9 mouse cellular contexts compared by ENCODE assay signal in the genomic region with DNA sequence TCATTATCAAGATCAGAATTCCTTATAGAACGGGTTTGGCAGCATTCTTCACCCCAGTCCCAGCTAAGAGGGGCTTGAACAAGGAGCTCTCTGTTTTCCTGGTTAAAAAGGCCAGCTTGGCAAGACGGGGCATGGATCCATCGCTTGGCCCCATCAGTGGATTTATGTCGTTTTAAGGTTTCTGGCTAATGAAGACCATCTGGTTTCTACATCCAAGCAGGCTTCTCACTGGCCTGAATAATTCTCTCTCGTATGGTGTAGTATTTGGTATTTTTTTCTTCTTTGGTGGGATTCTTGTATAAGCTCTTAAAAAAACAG. TPM values are rescaled to one million over a fixed set of nuclear protein-coding genes. Genes with fewer than 3 reads are reported as not detected.
A peak's percentile ranks its signal among the peaks of the same experiment; 100 is the strongest.
DNase-seq lines count a peak whose midpoint lies in the region; ATAC-seq lines count a peak whose summit lies in the region.
"Had no signal": no experiment of that assay in that cellular context is flagged by ENCODE, and none has a peak within 500 bp of the region (broad histone marks: within the 10 kb centered on the region; RNA-seq: fewer than 3 reads in every experiment).

No protein-coding gene starts in this region.

- H3K4me2 ChIP-seq in heart, embryonic 12.5 days = no peak overlapping the region
- no peak overlapping the region for H3K4me2 ChIP-seq in midbrain, embryonic 16.5 days (ENCODE audit: low read length)
- H3K4me2 ChIP-seq in hindbrain, embryonic 12.5 days (replicated peaks) = no peak overlapping the region
- no peak overlapping the region for H3K4me2 ChIP-seq in stomach, embryonic 16.5 days (ENCODE audit: low read depth, low read length)

- H3K27me3 ChIP-seq in heart, embryonic 12.5 days (replicated peaks) = no peaks in the 10 kb centered on the region
- no peaks in the 10 kb centered on the region for H3K27me3 ChIP-seq in midbrain, embryonic 16.5 days (ENCODE audit: control insufficient read depth, insufficient read depth, low read depth, low read length)
- H3K27me3 ChIP-seq in midbrain, embryonic 10.5 days (ENCODE audit: low read depth, poor library complexity, severe bottlenecking) = no peaks in the 10 kb centered on the region
- no peaks in the 10 kb centered on the region for H3K27me3 ChIP-seq in hindbrain, embryonic 12.5 days
- H3K27me3 ChIP-seq in stomach, embryonic 16.5 days (ENCODE audit: control insufficient read depth, insufficient read depth, low read length) = no peaks in the 10 kb centered on the region

- H3K36me3 ChIP-seq in heart, embryonic 12.5 days = 0 out of 2 replicates have a peak, but pooled peaks cover 10% of the 10 kb centered on the region
- no peaks in the 10 kb centered on the region for H3K36me3 ChIP-seq in midbrain, embryonic 16.5 days (ENCODE audit: control insufficient read depth, insufficient read depth, low read length)
- peaks cover 6% of the 10 kb centered on the region for H3K36me3 ChIP-seq in midbrain, embryonic 10.5 days
- peaks cover 5% of the 10 kb centered on the region; the same call in 1 of the 2 replicates for H3K36me3 ChIP-seq in hindbrain, embryonic 12.5 days
- H3K36me3 ChIP-seq in stomach, embryonic 16.5 days (ENCODE audit: control insufficient read depth, insufficient read depth, low read length) = no peaks in the 10 kb centered on the region

- peak overlapping the region; percentile 9; the same call in 1 of the 2 replicates for H3K27ac ChIP-seq in heart, embryonic 12.5 days (ENCODE audit: poor library complexity, severe bottlenecking)
- no peak overlapping the region; the same call in 1 of the 2 replicates for H3K27ac ChIP-seq in midbrain, embryonic 16.5 days (ENCODE audit: low read length)
- H3K27ac ChIP-seq in midbrain, embryonic 10.5 days (replicated peaks) = no peak overlapping the region
- peak overlapping the region; percentile 66 for H3K27ac ChIP-seq in hindbrain, embryonic 12.5 days
- peak overlapping the region; percentile 79 for H3K27ac ChIP-seq in stomach, embryonic 16.5 days (ENCODE audit: low read length)

- H3K9me3 ChIP-seq in heart, embryonic 12.5 days (replicated peaks) = no peaks in the 10 kb centered on the region; the same call in 1 of the 2 replicates
- H3K9me3 ChIP-seq in midbrain, embryonic 16.5 days (replicated peaks; ENCODE audit: control insufficient read depth, low read length, poor library complexity, severe bottlenecking) = no peaks in the 10 kb centered on the region
- 0 out of 2 replicates have a peak, but pooled peaks cover 4% of the 10 kb centered on the region for H3K9me3 ChIP-seq in midbrain, embryonic 10.5 days (replicated peaks)
- H3K9me3 ChIP-seq in hindbrain, embryonic 12.5 days (replicated peaks) = no peaks in the 10 kb centered on the region
- H3K9me3 ChIP-seq in stomach, embryonic 16.5 days (replicated peaks; ENCODE audit: control insufficient read depth, low read length) = no peaks in the 10 kb centered on the region

- peaks cover 52% of the 10 kb centered on the region for H3K4me1 ChIP-seq in heart, embryonic 12.5 days (replicated peaks)
- peaks cover 7% of the 10 kb centered on the region; the same call in 1 of the 2 replicates for H3K4me1 ChIP-seq in midbrain, embryonic 16.5 days (ENCODE audit: control insufficient read depth, insufficient read depth, low read length)
- peaks cover 6% of the 10 kb centered on the region for H3K4me1 ChIP-seq in midbrain, embryonic 10.5 days
- H3K4me1 ChIP-seq in hindbrain, embryonic 12.5 days = peaks cover 18% of the 10 kb centered on the region; the same call in 1 of the 2 replicates
- H3K4me1 ChIP-seq in stomach, embryonic 16.5 days (ENCODE audit: control insufficient read depth, insufficient read depth, low read length) = peaks cover 28% of the 10 kb centered on the region

- DNase-seq in heart, adult 9 months (ENCODE audit: low spot score in 2 of 2) = no peak
- DNase-seq in midbrain, embryonic 10.5 days (ENCODE audit: low spot score) = no peak
- no peak for DNase-seq in gastrocnemius, postnatal 10 days
- no peak for DNase-seq in ovary, postnatal 14 days (ENCODE audit: low spot score)
- DNase-seq: gastrocnemius, postnatal 25 days had no signal

- 37% methylated on average over 5 of the region's 5 CpGs for WGBS in heart, embryonic 12.5 days
- WGBS in midbrain, embryonic 16.5 days = 55% methylated on average over 5 of the region's 5 CpGs
- WGBS in midbrain, embryonic 10.5 days = 64% methylated on average over 5 of the region's 5 CpGs
- 49% methylated on average over 5 of the region's 5 CpGs for WGBS in hindbrain, embryonic 12.5 days
- 14% methylated on average over 5 of the region's 5 CpGs for WGBS in stomach, embryonic 16.5 days

- no peak overlapping the region for H3K4me3 ChIP-seq in heart, embryonic 12.5 days
- H3K4me3 ChIP-seq in midbrain, embryonic 16.5 days (ENCODE audit: low read depth, low read length) = no peak overlapping the region
- no peak overlapping the region for H3K4me3 ChIP-seq in midbrain, embryonic 10.5 days
- H3K4me3 ChIP-seq in hindbrain, embryonic 12.5 days = no peak overlapping the region
- no peak overlapping the region for H3K4me3 ChIP-seq in stomach, embryonic 16.5 days (replicated peaks; ENCODE audit: low read length)

- ATAC-seq in heart, embryonic 12.5 days (ENCODE audit: insufficient number of reproducible peaks, low FRiP score) = no peak
- peak; percentile 40; the same call in 1 of the 2 replicates for ATAC-seq in midbrain, embryonic 16.5 days
- ATAC-seq in hindbrain, embryonic 12.5 days (ENCODE audit: low FRiP score) = no peak
- peak; percentile 57 for ATAC-seq in stomach, embryonic 16.5 days (ENCODE audit: insufficient read depth, low FRiP score)

- H3K9ac ChIP-seq in heart, embryonic 12.5 days = no peak overlapping the region
- no peak overlapping the region for H3K9ac ChIP-seq in midbrain, embryonic 16.5 days (ENCODE audit: low read depth, low read length)
- no peak overlapping the region for H3K9ac ChIP-seq in hindbrain, embryonic 12.5 days
- H3K9ac ChIP-seq in stomach, embryonic 16.5 days (ENCODE audit: low read length) = no peak overlapping the region

RNA-seq across cellular contexts. Expression of gene App, which starts 45.3 kb away (rescaled TPM):
- polyA plus RNA-seq in heart, embryonic 12.5 days (2016; fragmentation: Nextera tagmentation; extraction: Ambion mirVana) = 202 and 216 TPM in 2 replicates
- 436 and 470 TPM in 2 replicates for polyA plus RNA-seq in midbrain, embryonic 16.5 days (2015; fragmentation: Nextera tagmentation; extraction: Ambion mirVana)
- 107 and 133 TPM in 2 replicates for polyA plus RNA-seq in midbrain, embryonic 10.5 days (2016; fragmentation: Nextera tagmentation; extraction: Ambion mirVana)
- polyA plus RNA-seq in hindbrain, embryonic 12.5 days (2016; fragmentation: Nextera tagmentation; extraction: Ambion mirVana) = 313 and 317 TPM in 2 replicates
- polyA plus RNA-seq in stomach, embryonic 16.5 days (2015; fragmentation: Nextera tagmentation; extraction: Ambion mirVana) = 193 and 198 TPM in 2 replicates
- 100 to 1,000 TPM; 188 to 221 TPM for total RNA-seq in gastrocnemius, postnatal 10 days (2021)

Comparison
In these comparisons a context has a peak if more than half of its experiments do, and no peak if none do; other contexts are left out.
1. ATAC-seq: peak in midbrain, embryonic 16.5 days (single experiment) and stomach, embryonic 16.5 days (single experiment); none in heart, embryonic 12.5 days (single experiment) and hindbrain, embryonic 12.5 days (single experiment).
2. H3K27ac ChIP-seq: peak in heart, embryonic 12.5 days (single experiment), hindbrain, embryonic 12.5 days (single experiment) and stomach, embryonic 16.5 days (single experiment); none in midbrain, embryonic 16.5 days (single experiment) and midbrain, embryonic 10.5 days (single experiment).